Mouse (Mus musculus) spleen, adult 2 months (tissue): ENCODE results near the gene Zmym6.

Experiments used
- CTCF ChIP-seq: fragments of 200-500 bp; IDR thresholded peaks from 2 replicates; pipeline ENCODE4 v1.5.1; 2011; ENCODE audit warnings: mild to moderate bottlenecking, inconsistent platforms; ENCODE audit not compliant: insufficient read depth, insufficient read length, insufficient replicate concordance; ENCODE audit errors: extremely low read depth
- POLR2A ChIP-seq: fragments of 200-500 bp; IDR thresholded peaks from 2 replicates; pipeline ENCODE4 v1.6.1; 2011; ENCODE audit warnings: low read depth, low read length, inconsistent platforms

DNA sequence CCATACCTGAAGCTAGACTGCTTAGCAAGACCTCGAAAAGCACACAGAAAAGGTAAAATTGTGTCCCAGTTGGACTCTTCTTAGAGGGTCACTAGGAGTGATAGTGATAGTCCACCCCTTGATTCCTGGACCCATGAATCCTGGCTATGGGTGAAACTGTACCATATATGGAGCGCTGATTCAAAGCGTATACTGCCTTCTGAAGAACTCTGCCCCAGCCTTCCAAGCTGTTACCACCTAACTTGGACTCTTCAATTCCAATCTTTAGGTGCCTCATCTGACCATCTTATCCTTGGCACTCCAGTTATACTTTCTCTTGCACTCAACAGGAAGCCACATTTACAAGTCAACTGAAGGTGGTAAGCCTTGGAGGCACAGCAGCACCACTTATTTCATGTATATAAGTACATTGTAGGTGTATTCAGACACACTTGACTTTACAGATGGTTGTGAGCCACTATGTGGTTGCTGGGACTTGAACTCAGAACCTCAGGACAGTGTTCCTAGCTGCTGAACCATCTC lies 38.3 kb upstream of the Zmym6 start:
- TF ChIP-seq POLR2A (no peak), CTCF (no peak)
